Mouse (Mus musculus) left cerebral cortex, postnatal 14 days (tissue): ENCODE results near the gene Tssk1. TPM values are rescaled to one million over a fixed set of nuclear protein-coding genes. Genes with fewer than 3 reads are reported as not detected.
A peak's percentile ranks its signal among the peaks of the same experiment; 100 is the strongest.

Experiments used
- DNase-seq, 2 experiments: peaks; one replicate each; pipeline ENCODE4 v3.0.0; 2021 to 2022; ENCODE audit warnings: low spot score in 2 of 2, mixed read lengths in 1 of 2
- intact Hi-C: fragments of 180-260 bp; cut with DNase I; formaldehyde crosslinking; loops from one replicate; pipeline ENCODE4 v1.15.1; 2025
- total RNA-seq, 2 experiments: library from RNA; stranded (reverse); gene quantifications; 2 replicates each; pipeline ENCODE4 v1.2.3; 2021

Tssk1 gene
- total RNA-seq, 2 experiments from 2014 or later = 0.11 to 0.23 TPM

DNA sequence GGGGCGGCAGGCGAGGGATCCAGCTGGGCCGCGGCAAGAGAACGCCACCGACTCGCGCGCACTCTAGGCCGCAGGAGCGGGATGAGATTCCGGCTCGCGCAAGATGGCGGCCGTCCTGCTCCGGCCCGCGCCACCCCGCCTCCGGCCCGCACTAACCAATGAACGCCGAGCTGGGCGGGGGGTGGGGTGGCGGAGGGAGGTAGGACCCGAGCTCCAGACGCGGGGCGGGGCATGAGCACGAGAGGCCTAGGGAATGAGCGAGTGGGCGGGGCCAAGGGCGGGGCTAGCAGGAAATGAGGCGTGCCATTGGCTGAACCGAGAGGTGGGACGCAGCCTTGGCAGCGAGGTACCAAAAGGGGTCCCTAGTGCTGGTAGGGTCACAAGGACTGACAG is 2.5 kb upstream of the Tssk1 start, which contains the start of gene Gm20518:
Gene Gm20518 (minus strand): TSS at position 105 of the 393 bp plus-strand sequence.
- peak; percentile 99 for DNase-seq
- intact Hi-C loops = no loop called here

DNA sequence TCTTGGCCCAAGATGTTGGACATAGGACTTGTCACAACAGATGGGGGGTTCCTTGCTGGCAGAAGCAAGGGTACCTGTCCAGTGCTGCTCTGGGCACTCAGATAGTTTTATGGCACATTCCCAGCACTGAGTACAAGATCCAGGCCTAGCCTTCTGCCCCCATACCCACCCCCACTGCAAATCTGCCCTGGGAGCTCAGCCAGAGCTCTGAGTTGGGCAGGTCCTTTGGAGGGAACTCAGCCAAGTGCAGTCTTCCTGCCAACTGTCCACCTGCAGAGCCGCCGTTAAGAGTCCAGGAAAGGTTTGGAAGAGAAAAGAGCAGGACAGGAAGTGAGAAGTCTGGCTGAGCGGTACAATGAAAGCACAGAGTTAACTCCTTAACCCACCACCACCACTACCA is 1.4 kb upstream of the Tssk1 start:
- DNase-seq = no peak
- intact Hi-C loops = no loop called here

- no peak for DNase-seq
- intact Hi-C loops = no loop called here
Observed at GRCm38 (mm10) chr16:17896091-17896490, 2.1 kb downstream of the Tssk1 start.

DNA sequence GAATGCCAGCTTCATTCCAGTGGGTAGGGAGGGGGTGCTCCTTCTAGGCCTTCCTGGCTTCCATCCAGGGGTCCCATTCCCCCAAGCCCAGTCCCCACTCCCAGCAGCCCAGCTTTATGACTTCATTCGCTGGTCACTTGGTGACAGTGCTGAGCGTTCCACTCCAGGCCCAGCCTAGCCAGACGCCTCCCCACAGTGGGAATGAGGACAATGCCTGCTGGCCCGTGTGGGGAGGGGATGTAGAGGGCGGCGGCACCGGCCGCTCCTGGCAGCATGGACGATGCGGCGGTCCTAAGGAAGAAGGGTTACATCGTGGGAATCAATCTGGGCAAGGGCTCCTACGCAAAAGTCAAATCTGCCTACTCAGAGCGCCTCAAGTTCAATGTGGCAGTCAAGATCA is 4.4 kb downstream of the Tssk1 start, which contains the start of the genes Dgcr2 and Tssk2:
Gene Dgcr2 (minus strand): TSS at position 101 of the 400 bp plus-strand sequence.
Gene Tssk2 (plus strand): TSS at position 176 of the 400 bp plus-strand sequence.
- no peak for DNase-seq
- intact Hi-C loops = no loop called here

DNA sequence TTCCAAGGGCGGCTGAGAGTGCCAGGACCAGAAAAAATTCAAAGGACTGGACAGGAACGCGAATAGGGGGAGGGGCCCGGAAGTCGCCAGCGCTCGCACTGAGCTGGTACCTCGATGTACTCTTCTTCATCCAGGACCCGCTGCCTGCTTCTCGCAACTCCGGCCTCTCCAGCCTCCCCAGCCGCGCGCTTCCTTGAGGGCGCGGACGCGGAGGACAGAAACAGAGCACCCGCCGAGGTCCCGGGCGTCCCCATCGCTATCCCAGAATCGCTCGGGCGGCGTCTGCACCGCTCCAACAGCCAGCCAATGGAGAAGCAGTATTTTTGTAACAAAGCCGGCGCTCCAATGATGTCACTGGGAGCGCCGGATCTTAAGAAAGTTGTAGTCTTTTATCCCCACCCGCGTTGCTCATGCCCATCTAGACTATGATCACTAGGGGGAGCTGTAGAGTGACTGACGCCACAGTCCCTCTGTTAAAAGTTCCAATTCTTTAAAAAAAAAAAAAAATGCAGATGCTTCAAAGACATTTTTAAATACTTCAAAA is 17.1 kb downstream of the Tssk1 start, which contains the start of gene Ess2:
Gene Ess2 (minus strand): TSS at position 297 of the 544 bp plus-strand sequence.
- DNase-seq = peak; percentile 94 to 96
- intact Hi-C loops = loop anchor here (2.0 to 5.0 kb wide), 2 partner anchors 76 to 136 kb away; no protein-coding TSS in a partner anchor

- intact Hi-C loops = loop anchor here (5.0 kb wide), 1 partner anchor 73 kb away; no protein-coding TSS in a partner anchor
Observed at GRCm38 (mm10) chr16:17914307-17915249, 20.6 kb downstream of the Tssk1 start, which contains the start of gene Gsc2. Gene Gsc2, minus strand, starts transcription at chr16:17915059.

DNA sequence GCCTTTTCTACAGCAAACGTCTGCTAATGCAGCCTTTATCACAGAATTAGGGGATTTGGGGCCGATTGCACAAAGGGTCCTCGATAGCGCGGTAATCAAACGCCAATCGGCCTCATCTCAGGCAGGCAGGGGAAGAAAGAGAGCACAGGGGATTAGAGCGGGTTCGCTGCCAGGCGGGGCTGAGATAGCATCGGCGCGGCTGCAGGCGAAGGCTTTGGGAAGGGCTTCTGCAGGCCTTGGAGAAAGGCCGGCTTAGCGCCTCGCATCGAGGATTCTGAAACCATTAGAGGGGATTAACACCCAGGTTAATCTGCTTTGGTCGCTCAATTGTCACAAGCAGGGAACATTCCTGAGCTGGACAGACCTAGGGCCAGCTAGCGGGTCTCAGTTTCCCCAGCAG is 26.6 kb downstream of the Tssk1 start:
- no peak for DNase-seq
- intact Hi-C loops = loop anchor here (10.0 kb wide), 1 partner anchor 294 kb away; the partner anchor contains the start of gene Ccdc188

More at GRCm38 (mm10) chr16:17914307-17915249, 20.6 kb downstream of the Tssk1 start, which contains the start of gene Gsc2:
- peak in 1 of 2 experiments; percentile 36 for DNase-seq

DNA sequence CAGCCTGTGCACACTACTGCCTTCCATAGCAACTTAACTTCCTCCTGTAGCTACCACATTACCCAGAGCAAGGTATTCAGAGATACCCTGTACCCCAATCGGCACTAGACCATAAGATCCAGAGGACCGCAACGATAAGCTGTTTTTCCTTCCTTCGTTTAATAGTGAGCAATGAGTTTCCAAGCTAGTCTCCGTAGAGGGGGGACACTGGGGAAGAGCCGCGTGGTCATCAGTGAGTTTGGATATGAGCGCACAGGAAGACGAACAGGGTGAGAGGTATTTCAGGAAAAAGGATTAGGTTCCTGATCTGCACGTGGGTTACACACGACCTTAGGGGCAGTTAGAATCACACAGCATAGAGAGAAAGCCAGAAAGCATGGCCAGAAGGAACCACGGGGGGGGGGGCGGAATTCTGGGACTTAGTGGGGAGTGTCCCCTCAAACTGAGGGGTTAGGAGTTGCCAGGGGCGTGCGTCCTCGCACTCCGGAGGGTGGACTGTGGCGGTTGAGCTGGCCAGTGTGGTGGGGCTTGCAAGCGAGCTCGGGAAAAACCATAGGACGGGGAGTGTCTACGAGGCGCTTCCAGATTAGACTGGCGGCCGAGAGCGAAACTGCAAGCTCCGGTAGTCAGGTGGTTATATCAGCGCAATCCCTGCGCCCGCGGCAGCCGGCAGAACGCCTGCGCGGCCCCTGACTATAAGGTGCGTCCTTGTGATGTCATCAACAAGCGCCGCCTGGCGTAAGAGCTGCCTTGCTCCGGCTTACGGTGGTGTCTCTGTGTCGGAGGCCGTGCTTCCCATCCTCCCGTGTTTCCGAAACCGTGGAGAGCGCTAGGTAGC is 27.5 kb downstream of the Tssk1 start:
- DNase-seq = peak; percentile 98
- intact Hi-C loops = loop anchor here (10.0 kb wide), 1 partner anchor 293 kb away; the partner anchor contains the start of gene Ccdc188

GRCm38 (mm10) chr16:17922163-17922538 is 28.1 kb downstream of the Tssk1 start:
- intact Hi-C loops = loop anchor here (10.0 kb wide), 1 partner anchor 293 kb away; the partner anchor contains the start of gene Ccdc188
- DNase-seq = peak in 1 of 2 experiments; percentile 51

DNA sequence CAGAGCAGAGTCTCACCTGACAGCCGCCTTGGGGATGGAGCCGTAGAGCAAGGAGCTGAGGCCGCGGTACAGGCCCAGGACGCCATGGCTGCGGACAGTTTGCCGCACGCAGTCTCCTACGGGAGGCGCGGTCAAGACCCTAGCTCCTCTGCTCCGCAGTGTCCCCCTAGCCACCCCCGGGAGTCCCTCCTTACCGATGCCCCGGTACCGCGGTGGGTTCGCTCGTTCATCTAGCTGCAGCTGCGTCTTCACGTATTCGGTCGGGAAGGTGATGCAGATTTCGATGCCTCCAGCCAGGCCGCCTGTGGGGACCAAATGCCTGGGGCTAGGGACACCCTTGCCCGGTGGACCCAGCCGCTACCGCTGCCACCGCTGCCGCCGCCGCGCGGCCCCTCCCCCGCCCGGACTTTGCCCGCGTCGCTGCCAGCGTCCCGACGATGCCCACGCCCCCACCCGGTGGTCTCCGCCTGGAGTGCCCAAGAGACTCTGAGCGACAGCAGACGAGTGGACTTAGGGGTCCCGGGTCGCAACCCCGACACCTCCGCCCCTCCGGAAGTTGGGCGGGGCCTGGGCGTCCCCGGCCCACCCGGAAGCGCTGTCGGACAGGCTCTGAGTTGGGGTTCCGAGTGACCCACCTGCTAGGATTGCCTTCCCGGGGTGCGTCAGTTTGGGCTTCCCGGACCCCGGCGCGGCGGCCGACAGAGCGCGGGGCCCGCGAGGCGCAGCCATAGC is 33.5 kb downstream of the Tssk1 start:
- DNase-seq = no peak
- intact Hi-C loops = loop anchor here (5.0 to 10.0 kb wide), 2 partner anchors 110 to 287 kb away; partner anchors contain the start of gene Ccdc188

- peak; percentile 65 to 83 for DNase-seq
- intact Hi-C loops = loop anchor here (5.0 to 10.0 kb wide), 2 partner anchors 109 to 287 kb away; partner anchors contain the start of gene Ccdc188
Observed at GRCm38 (mm10) chr16:17928087-17928580, 34.1 kb downstream of the Tssk1 start, which contains the start of gene Slc25a1. Gene Slc25a1, minus strand, starts transcription at chr16:17928219.

GRCm38 (mm10) chr16:17928627-17929104 is 34.6 kb downstream of the Tssk1 start:
- intact Hi-C loops = loop anchor here (5.0 to 10.0 kb wide), 2 partner anchors 109 to 286 kb away; partner anchors contain the start of gene Ccdc188
- peak; percentile 59 to 74 for DNase-seq

DNA sequence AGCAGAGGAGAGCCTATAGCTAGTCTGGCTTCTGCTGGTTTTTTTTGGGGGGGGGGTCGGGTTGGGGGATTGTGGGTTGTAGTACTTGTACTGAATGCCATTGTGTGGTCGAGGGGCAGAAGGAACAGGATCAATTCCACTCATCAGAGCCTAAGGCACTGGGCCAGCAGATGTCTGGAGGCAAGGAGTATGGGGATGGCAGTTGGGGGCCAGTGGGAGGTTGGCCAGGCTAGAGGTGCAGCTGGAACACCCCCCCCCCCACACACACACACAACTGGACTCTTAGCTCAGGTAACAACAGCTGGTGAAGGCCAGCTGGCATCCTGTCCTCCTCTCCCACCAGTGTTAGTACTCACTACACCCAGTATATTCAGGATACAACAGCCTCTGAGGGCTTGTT is 35.2 kb downstream of the Tssk1 start:
- DNase-seq = no peak
- intact Hi-C loops = loop anchor here (5.0 to 10.0 kb wide), 2 partner anchors 108 to 286 kb away; partner anchors contain the start of gene Ccdc188

DNA sequence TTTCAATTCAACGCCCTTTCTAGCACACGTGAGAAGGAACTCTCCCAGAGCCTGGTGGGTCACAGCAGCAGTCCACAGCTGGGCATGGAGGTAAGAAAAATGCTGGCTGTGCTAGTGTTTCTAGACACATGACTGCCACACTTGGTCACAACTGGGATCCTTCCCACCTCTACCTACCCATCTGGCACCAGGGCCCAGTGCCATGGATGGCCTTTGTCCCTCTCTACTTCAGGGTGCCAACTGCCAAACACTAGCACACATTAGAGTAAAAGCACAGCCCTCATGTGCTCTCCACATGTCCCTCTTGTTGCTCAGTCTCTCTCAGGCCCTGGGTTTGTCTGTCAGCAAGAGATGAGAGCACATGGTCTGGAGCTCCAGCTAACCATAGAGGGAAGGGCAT is 35.6 kb downstream of the Tssk1 start:
- DNase-seq = no peak

DNA sequence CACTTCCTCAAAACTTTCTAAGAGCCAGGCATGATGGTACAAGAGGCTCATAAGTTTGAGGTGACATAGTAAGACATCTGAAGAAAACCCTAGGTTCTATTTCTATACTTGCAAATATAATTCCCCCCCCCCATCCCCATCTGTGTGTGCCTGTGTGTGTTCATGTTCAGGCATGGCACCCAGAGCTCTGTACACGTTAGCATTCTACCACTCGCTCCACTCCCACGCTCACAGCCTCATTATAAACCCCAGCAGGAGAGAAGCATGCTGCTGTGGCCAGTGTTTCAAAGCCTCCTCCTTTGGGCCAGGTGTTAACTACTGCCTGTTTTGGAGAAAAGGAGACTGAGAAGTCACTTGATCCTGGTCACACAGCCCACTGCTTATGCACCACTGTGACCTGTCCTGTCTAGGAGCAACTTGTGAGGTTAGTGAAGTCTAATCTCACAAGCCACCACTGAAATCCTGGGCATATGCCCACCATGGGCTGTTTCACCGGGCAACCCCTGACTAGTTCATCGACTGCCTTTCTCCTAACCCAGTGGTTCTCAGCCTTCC is 38.0 kb downstream of the Tssk1 start:
- DNase-seq = peak in 1 of 2 experiments; percentile 85
- intact Hi-C loops = loop anchor here (5.0 kb wide), 1 partner anchor 55 kb away; no protein-coding TSS in a partner anchor

More for the DNA sequence above, 35.6 kb downstream of the Tssk1 start:
- intact Hi-C loops = loop anchor here (5.0 to 10.0 kb wide), 3 partner anchors 58 to 285 kb away; partner anchors contain the start of gene Ccdc188

DNA sequence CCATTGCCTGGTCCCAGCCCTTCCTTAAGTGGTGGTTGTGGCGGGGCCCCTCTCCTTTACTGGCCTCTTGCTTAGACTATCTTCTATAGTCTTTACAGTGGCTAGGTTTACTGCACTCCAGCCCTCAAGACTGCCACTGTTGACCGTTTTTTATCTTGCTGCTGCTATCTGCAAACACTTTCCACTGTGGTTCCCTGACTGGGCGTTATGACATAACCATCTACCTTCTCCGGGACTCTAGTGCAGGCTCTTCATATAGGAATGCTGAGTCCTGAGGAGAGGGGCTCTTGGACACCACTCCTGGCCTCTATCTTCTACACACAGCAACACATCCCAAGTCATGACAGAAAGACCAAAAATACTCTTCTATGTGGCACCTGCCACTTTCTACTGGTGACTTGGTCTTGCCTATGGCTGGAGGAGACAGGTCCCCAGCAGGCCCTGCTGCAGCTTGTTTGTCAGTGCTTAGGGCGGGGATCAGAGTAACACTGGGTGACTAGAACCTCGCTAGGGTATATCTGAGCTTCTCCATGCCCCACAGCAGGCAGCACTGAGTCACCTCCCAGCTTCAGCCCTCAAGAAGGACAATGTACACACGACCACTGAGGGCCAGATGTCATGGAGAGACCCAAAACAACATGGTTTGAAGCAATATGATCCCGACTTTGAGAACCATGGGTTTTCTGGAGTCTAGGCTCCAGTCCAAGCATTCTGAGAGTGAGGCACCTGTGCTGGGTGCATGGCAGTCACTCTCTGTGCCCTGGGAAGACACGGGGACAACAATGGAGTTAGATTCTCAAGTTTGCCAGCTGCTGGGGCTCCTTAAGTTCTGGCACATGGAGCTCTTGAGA is 39.8 kb downstream of the Tssk1 start:
- no peak for DNase-seq
- intact Hi-C loops = loop anchor here (5.0 kb wide), 1 partner anchor 53 kb away; no protein-coding TSS in a partner anchor
